Mouse (Mus musculus) testis, adult 2 months (tissue): ENCODE results near the gene Ttbk2. TPM values are rescaled to one million over a fixed set of nuclear protein-coding genes. Genes with fewer than 3 reads are reported as not detected.

ENCODE experiments used
- H3K27ac ChIP-seq: fragments of 200-500 bp; 2 replicates; pipeline ENCODE4 v1.5.1; 2012; ENCODE audit warnings: low read depth, low read length; ENCODE audit not compliant: control insufficient read depth, insufficient read depth
- H3K27me3 ChIP-seq: fragments of 200-500 bp; 2 replicates; pipeline ENCODE4 v1.6.1; 2012; ENCODE audit warnings: mild to moderate bottlenecking, low read length, moderate library complexity; ENCODE audit not compliant: control insufficient read depth, insufficient read depth
- H3K36me3 ChIP-seq: fragments of 200-500 bp; 2 replicates; pipeline ENCODE4 v1.6.1; 2012; ENCODE audit warnings: mild to moderate bottlenecking, low read length; ENCODE audit not compliant: control insufficient read depth, insufficient read depth
- H3K4me1 ChIP-seq: fragments of 200-500 bp; 2 replicates; pipeline ENCODE4 v1.6.1; 2012; ENCODE audit warnings: low read length; ENCODE audit not compliant: control insufficient read depth, insufficient read depth
- H3K4me3 ChIP-seq: fragments of 200-500 bp; 2 replicates; pipeline ENCODE4 v1.5.1; 2012; ENCODE audit warnings: low read depth, mild to moderate bottlenecking, low read length, moderate library complexity, mixed read lengths; ENCODE audit not compliant: control insufficient read depth
- CTCF ChIP-seq: fragments of 200-500 bp; IDR thresholded peaks from 2 replicates; pipeline ENCODE4 v1.5.1; 2012; ENCODE audit warnings: low read depth, mild to moderate bottlenecking, inconsistent platforms, low read length, moderate library complexity; ENCODE audit not compliant: control insufficient read depth, insufficient read depth, insufficient replicate concordance
- POLR2A ChIP-seq: fragments of 200-500 bp; IDR thresholded peaks from 2 replicates; pipeline ENCODE4 v1.6.1; 2012; ENCODE audit warnings: low read depth, mild to moderate bottlenecking, inconsistent platforms, low read length, moderate library complexity; ENCODE audit not compliant: control insufficient read depth
- polyA plus RNA-seq: library from polyadenylated mRNA; depleted of rRNA; stranded (reverse); fragments of >200 nt; gene quantifications from 2 replicates; pipeline ENCODE4 v1.2.3, GENCODE M21; 2012; rRNA removed

Gene Ttbk2
- polyA plus RNA-seq, 1 experiment: 82.3 TPM

- no peaks in the 10 kb centered on the region for H3K36me3 ChIP-seq
- no peak overlapping the region for H3K27ac ChIP-seq
- H3K4me1 ChIP-seq: no peaks in the 10 kb centered on the region
- no peak for TF ChIP-seq CTCF
- no peak for TF ChIP-seq POLR2A
- H3K27me3 ChIP-seq: no peaks in the 10 kb centered on the region
- H3K4me3 ChIP-seq: no peak overlapping the region
These were observed 147.7 kb downstream of the Ttbk2 start for GRCm38 (mm10) chr2:120702675-120703074.

GRCm38 (mm10) chr2:120700379-120700885, 150.0 kb downstream of the Ttbk2 start:
- no peak overlapping the region for H3K4me3 ChIP-seq
- no peaks in the 10 kb centered on the region; the same call in 1 of the 2 replicates for H3K4me1 ChIP-seq
- TF ChIP-seq CTCF (no peak), POLR2A (no peak)
- no peak overlapping the region for H3K27ac ChIP-seq
- H3K27me3 ChIP-seq: no peaks in the 10 kb centered on the region
- no peaks in the 10 kb centered on the region for H3K36me3 ChIP-seq

- Histone ChIP-seq H3K4me1 (peaks cover 2% of the 10 kb centered on the region; the same call in 1 of the 2 replicates), H3K36me3 (no peaks in the 10 kb centered on the region), H3K27ac (no peak overlapping the region), H3K27me3 (no peaks in the 10 kb centered on the region), H3K4me3 (no peak overlapping the region)
- no peak for TF ChIP-seq POLR2A
- TF ChIP-seq CTCF: no peak
These were observed 152.6 kb downstream of the Ttbk2 start for GRCm38 (mm10) chr2:120697767-120698166.

Other genes with a start within 250 kb of the Ttbk2 start
- gene Haus2, start 241.2 kb downstream of the Ttbk2 start, polyA plus RNA-seq: 3.0 and 5.0 TPM in 2 replicates
- gene Lrrc57, start 241.1 kb downstream of the Ttbk2 start, polyA plus RNA-seq: 217 and 232 TPM in 2 replicates
- gene Stard9, start 221.5 kb downstream of the Ttbk2 start, polyA plus RNA-seq: 26.9 and 28.7 TPM in 2 replicates
- gene Cdan1, start 476 bp downstream of the Ttbk2 start, polyA plus RNA-seq: 44.9 and 51.4 TPM in 2 replicates
- 12.6 and 16.4 TPM in 2 replicates for gene Ubr1, start 120.1 kb upstream of the Ttbk2 start, polyA plus RNA-seq
- 2.2 and 3.6 TPM in 2 replicates for gene Tmem62, start 126.4 kb upstream of the Ttbk2 start, polyA plus RNA-seq
- gene Ccndbp1, start 157.8 kb upstream of the Ttbk2 start, polyA plus RNA-seq: 11.0 and 11.7 TPM in 2 replicates
- not detected in 2 replicates for gene Epb42, start 186.5 kb upstream of the Ttbk2 start, polyA plus RNA-seq
- not detected in 2 replicates for gene Tgm5, start 235.2 kb upstream of the Ttbk2 start, polyA plus RNA-seq